8 mouse cellular contexts compared by ENCODE assay signal in the genomic region with DNA sequence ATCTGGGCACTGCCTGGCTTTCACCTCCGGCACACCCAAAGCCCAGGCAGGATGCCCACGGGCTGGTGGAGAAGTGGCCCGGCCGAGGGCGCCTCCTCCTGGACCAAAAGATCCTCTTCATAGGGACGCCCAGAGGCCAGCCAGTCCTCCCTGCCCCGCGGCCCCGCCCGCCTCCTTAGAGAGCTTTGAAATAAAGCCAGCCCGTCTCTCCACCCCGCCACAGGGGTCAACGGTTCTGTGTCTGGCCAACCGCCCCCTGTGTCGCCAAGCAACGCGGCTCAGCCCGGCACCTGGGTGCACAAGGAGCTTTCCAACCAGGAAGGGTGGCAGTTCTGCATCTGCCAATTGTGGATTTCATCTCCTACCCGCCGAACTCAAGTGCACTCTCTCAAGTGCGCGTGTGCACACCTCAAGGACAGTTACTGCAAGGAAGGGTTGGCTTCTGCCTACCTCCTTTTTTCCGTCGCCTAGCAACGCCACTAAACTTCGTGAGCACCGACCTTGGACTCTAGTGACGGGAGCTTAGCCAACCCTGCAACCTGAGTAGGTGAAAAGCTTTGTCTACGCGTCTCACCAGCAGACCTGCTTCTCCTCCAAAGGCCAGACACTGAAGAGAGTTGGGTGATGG. TPM values are rescaled to one million over a fixed set of nuclear protein-coding genes. Genes with fewer than 3 reads are reported as not detected.
DNase-seq lines count a peak whose midpoint lies in the region; ATAC-seq and TF ChIP-seq lines count a peak whose summit lies in the region.

Gene Gm26661, plus strand, starts transcription at position 56 of the 628 bp plus-strand sequence.

- no peak; the same call in 1 of the 2 replicates for TF ChIP-seq CTCF in heart, postnatal 0 days (IDR thresholded peaks at IDR 0.05; ENCODE audit: low read depth)
- TF ChIP-seq CTCF in lung, embryonic 14.5 days (IDR thresholded peaks at IDR 0.05; ENCODE audit: low read depth) = peak; percentile 47
- TF ChIP-seq CTCF in thymus, adult 2 months (IDR thresholded peaks at IDR 0.05; ENCODE audit: borderline replicate concordance, control insufficient read depth, extremely low read depth, insufficient read depth, low read length, poor library complexity) = no peak

- TF ChIP-seq EP300 in heart, postnatal 0 days (IDR thresholded peaks at IDR 0.05; ENCODE audit: low read depth) = no peak

- no peak within 1 kb of the TSS for H3K27ac ChIP-seq in embryonic facial prominence, embryonic 15.5 days (replicated peaks)
- H3K27ac ChIP-seq in heart, postnatal 0 days (ENCODE audit: low read depth) = no peak within 1 kb of the TSS
- H3K27ac ChIP-seq in lung, embryonic 14.5 days (ENCODE audit: low read depth) = no peak within 1 kb of the TSS
- no peak within 1 kb of the TSS for H3K27ac ChIP-seq in thymus, adult 2 months (ENCODE audit: control insufficient read depth, insufficient read depth, low read length)

- H3K36me3 ChIP-seq in embryonic facial prominence, embryonic 15.5 days = no peaks in the 10 kb centered on the region
- no peaks in the 10 kb centered on the region for H3K36me3 ChIP-seq in heart, postnatal 0 days (replicated peaks; ENCODE audit: control insufficient read depth, insufficient read depth, low read length)
- no peaks in the 10 kb centered on the region for H3K36me3 ChIP-seq in lung, embryonic 14.5 days (ENCODE audit: insufficient read depth)
- H3K36me3 ChIP-seq in thymus, adult 2 months (ENCODE audit: control insufficient read depth, insufficient read depth, low read length) = no peaks in the 10 kb centered on the region

- ATAC-seq in CD4-positive, CD25-positive, alpha-beta regulatory T cell, adult 4 months = peak; percentile 72
- peak; percentile 74 for ATAC-seq in embryonic facial prominence, embryonic 15.5 days (ENCODE audit: insufficient number of reproducible peaks, low FRiP score, low TSS enrichment, low read depth)
- ATAC-seq in heart, postnatal 0 days (ENCODE audit: insufficient read depth, low read depth) = peak; percentile 84
- ATAC-seq in lung, embryonic 14.5 days (ENCODE audit: insufficient read depth) = peak; percentile 94
- ATAC-seq in neutrophil, adult 5-6 weeks (ENCODE audit: extremely low read depth, insufficient number of reproducible peaks, low FRiP score, poor library complexity, severe bottlenecking) = peak; percentile 61

- peak within 1 kb of the TSS; percentile 67 for H3K4me2 ChIP-seq in embryonic facial prominence, embryonic 15.5 days (replicated peaks)
- H3K4me2 ChIP-seq in heart, postnatal 0 days (ENCODE audit: low read depth, low read length) = peak within 1 kb of the TSS; percentile 64
- peak within 1 kb of the TSS; percentile 72 for H3K4me2 ChIP-seq in lung, embryonic 14.5 days

- no peak within 1 kb of the TSS for H3K9ac ChIP-seq in embryonic facial prominence, embryonic 15.5 days
- no peak within 1 kb of the TSS for H3K9ac ChIP-seq in heart, postnatal 0 days (replicated peaks; ENCODE audit: low read depth, low read length)
- peak within 1 kb of the TSS; percentile 20; the same call in 1 of the 2 replicates for H3K9ac ChIP-seq in lung, embryonic 14.5 days

- 2% methylated on average over 30 of the region's 30 CpGs for WGBS in embryonic facial prominence, embryonic 15.5 days
- 2% methylated on average over 30 of the region's 30 CpGs for WGBS in heart, postnatal 0 days
- 2% methylated on average over 30 of the region's 30 CpGs for WGBS in lung, embryonic 14.5 days
- 5% methylated on average over 30 of the region's 30 CpGs for WGBS in thymus, adult 2 months

- DNase-seq in adrenal gland, postnatal 4 days (ENCODE audit: low spot score in 2 of 2) = peak; percentile 31 to 41
- peak; percentile 34 for DNase-seq in heart, postnatal 0 days (ENCODE audit: low spot score)
- peak; percentile 74 for DNase-seq in kidney, postnatal 10 days
- DNase-seq in lung, embryonic 14.5 days = peak; percentile 74
- peak; percentile 44 for DNase-seq in thymus, adult 2 months

- peaks cover 9% of the 10 kb centered on the region; the same call in 1 of the 2 replicates for H3K27me3 ChIP-seq in embryonic facial prominence, embryonic 15.5 days
- H3K27me3 ChIP-seq in heart, postnatal 0 days (ENCODE audit: control insufficient read depth, insufficient read depth, low read length) = 0 out of 2 replicates have a peak, but pooled peaks cover 7% of the 10 kb centered on the region
- H3K27me3 ChIP-seq in lung, embryonic 14.5 days (ENCODE audit: insufficient read depth, low read length) = no peaks in the 10 kb centered on the region
- no peaks in the 10 kb centered on the region for H3K27me3 ChIP-seq in thymus, adult 2 months (ENCODE audit: control insufficient read depth, insufficient read depth, low read length)

- H3K4me1 ChIP-seq in embryonic facial prominence, embryonic 15.5 days = peaks cover 12% of the 10 kb centered on the region
- peaks cover 9% of the 10 kb centered on the region for H3K4me1 ChIP-seq in heart, postnatal 0 days (ENCODE audit: control insufficient read depth, insufficient read depth)
- H3K4me1 ChIP-seq in lung, embryonic 14.5 days (ENCODE audit: insufficient read depth) = no peaks in the 10 kb centered on the region
- H3K4me1 ChIP-seq in thymus, adult 2 months (replicated peaks; ENCODE audit: control insufficient read depth, insufficient read depth, low read length) = peaks cover 12% of the 10 kb centered on the region

- peak within 1 kb of the TSS; percentile 33 for H3K4me3 ChIP-seq in embryonic facial prominence, embryonic 15.5 days (replicated peaks)
- peak within 1 kb of the TSS; percentile 43 for H3K4me3 ChIP-seq in heart, postnatal 0 days (ENCODE audit: low read depth, low read length)
- H3K4me3 ChIP-seq in lung, embryonic 14.5 days (ENCODE audit: low read depth, low read length) = peak within 1 kb of the TSS; percentile 35
- peak within 1 kb of the TSS; percentile 38 for H3K4me3 ChIP-seq in thymus, adult 2 months (ENCODE audit: control insufficient read depth, insufficient read depth, low read length)

- no peaks in the 10 kb centered on the region for H3K9me3 ChIP-seq in embryonic facial prominence, embryonic 15.5 days (replicated peaks)
- H3K9me3 ChIP-seq in heart, postnatal 0 days (replicated peaks; ENCODE audit: control insufficient read depth, low read length) = no peaks in the 10 kb centered on the region
- H3K9me3 ChIP-seq in lung, embryonic 14.5 days (ENCODE audit: low read depth, low read length) = no peaks in the 10 kb centered on the region

- TF ChIP-seq POLR2A in thymus, adult 2 months (IDR thresholded peaks at IDR 0.05; ENCODE audit: control insufficient read depth, extremely low read depth, insufficient read depth, low read length, poor library complexity) = no peak

RNA-seq across cellular contexts. Expression of gene Gm26661, which starts in this region (rescaled TPM):
- not detected for polyA plus RNA-seq in CD4-positive, CD25-positive, alpha-beta regulatory T cell, adult 4 months (2017; shearing (Covaris generic))
- total RNA-seq in adrenal gland, postnatal 4 days (2021) = not detected
- not detected in 2 replicates for polyA plus RNA-seq in embryonic facial prominence, embryonic 15.5 days (2015; fragmentation: Nextera tagmentation; extraction: Ambion mirVana)
- total RNA-seq in heart, postnatal 0 days (2014; rRNA removed; ENCODE audit: low replicate concordance) = not detected in 2 replicates
- not detected in 2 replicates for polyA plus RNA-seq in heart, postnatal 0 days (2015; fragmentation: Nextera tagmentation; extraction: Ambion mirVana)
- polyA plus RNA-seq in lung, embryonic 14.5 days (2014; fragmentation: Nextera tagmentation; extraction: Ambion mirVana) = not detected in 2 replicates
- total RNA-seq in neutrophil, adult 5-6 weeks (2017) = not detected in 2 replicates
- polyA plus RNA-seq in thymus, adult 2 months (2012; rRNA removed) = not detected in 2 replicates

Comparison
In these comparisons a context has a peak if more than half of its experiments do, and no peak if none do; other contexts are left out.
1. Peak in ATAC-seq in CD4-positive, CD25-positive, alpha-beta regulatory T cell, adult 4 months; RNA of the gene not detected or under 1 TPM.
2. Peak in DNase-seq in adrenal gland, postnatal 4 days; RNA of the gene not detected or under 1 TPM.
3. Peak in ATAC-seq, H3K4me3 ChIP-seq and H3K4me2 ChIP-seq in embryonic facial prominence, embryonic 15.5 days; RNA of the gene not detected or under 1 TPM.
4. Peak in DNase-seq, ATAC-seq, H3K4me3 ChIP-seq and H3K4me2 ChIP-seq in heart, postnatal 0 days; RNA of the gene not detected or under 1 TPM.
5. Peak in DNase-seq, ATAC-seq, H3K4me3 ChIP-seq, H3K9ac ChIP-seq and H3K4me2 ChIP-seq in lung, embryonic 14.5 days; RNA of the gene not detected or under 1 TPM.
6. Peak in ATAC-seq in neutrophil, adult 5-6 weeks; RNA of the gene not detected or under 1 TPM.
7. Peak in DNase-seq and H3K4me3 ChIP-seq in thymus, adult 2 months; RNA of the gene not detected or under 1 TPM.